Mouse (Mus musculus) cerebellum, postnatal 25 days (tissue): ENCODE data around the gene Pdik1l.
"Not testable (repeated sequence)": the region's sequence is repeated elsewhere in the genome, so short reads cannot be mapped to it uniquely, and the experiment has no call there.

Experiments used
- DNase-seq, 2 experiments: peaks; one replicate each; pipeline ENCODE4 v3.0.0; 2021; ENCODE audit warnings: mixed read lengths in 2 of 2

The Pdik1l gene

GRCm38 (mm10) chr4:134298626-134299497, 11.2 kb upstream of the Pdik1l start:
- DNase-seq, result no peak

GRCm38 (mm10) chr4:134297369-134297768, 9.7 kb upstream of the Pdik1l start:
- no peak for DNase-seq

- DNase-seq, result no peak
Observed at GRCm38 (mm10) chr4:134296523-134296922, 8.8 kb upstream of the Pdik1l start.

GRCm38 (mm10) chr4:134296096-134296495, 8.4 kb upstream of the Pdik1l start:
- not testable (repeated sequence) for DNase-seq

- no peak for DNase-seq
Observed at GRCm38 (mm10) chr4:134293692-134294163, 6.0 kb upstream of the Pdik1l start.

- peak; percentile 22 to 51 for DNase-seq
Observed at GRCm38 (mm10) chr4:134293061-134293691, 5.5 kb upstream of the Pdik1l start.

GRCm38 (mm10) chr4:134292067-134292466, 4.4 kb upstream of the Pdik1l start:
- peak; percentile 83 to 88 for DNase-seq

GRCm38 (mm10) chr4:134288397-134289256, 932 bp upstream of the Pdik1l start:
- DNase-seq, result no peak

GRCm38 (mm10) chr4:134287168-134287564, 529 bp downstream of the Pdik1l start:
- DNase-seq, result peak; percentile 99

- no peak for DNase-seq
Observed at GRCm38 (mm10) chr4:134286226-134287167, 1.2 kb downstream of the Pdik1l start.

- DNase-seq, result no peak
Observed at GRCm38 (mm10) chr4:134284942-134285341, 2.8 kb downstream of the Pdik1l start.

- no peak for DNase-seq
Observed at GRCm38 (mm10) chr4:134273417-134274345, 14.0 kb downstream of the Pdik1l start.

- no peak for DNase-seq
Observed at GRCm38 (mm10) chr4:134272731-134273416, 14.8 kb downstream of the Pdik1l start.

GRCm38 (mm10) chr4:134271979-134272378, 15.7 kb downstream of the Pdik1l start:
- no peak for DNase-seq

GRCm38 (mm10) chr4:134269622-134270021, 18.1 kb downstream of the Pdik1l start:
- DNase-seq, result not testable (repeated sequence)

GRCm38 (mm10) chr4:134268102-134268655, 19.5 kb downstream of the Pdik1l start:
- DNase-seq, result no peak

GRCm38 (mm10) chr4:134265860-134266585, 21.7 kb downstream of the Pdik1l start:
- DNase-seq, result no peak

GRCm38 (mm10) chr4:134263191-134263590, 24.5 kb downstream of the Pdik1l start:
- DNase-seq, result peak; percentile 42 to 68

- no peak for DNase-seq
Observed at GRCm38 (mm10) chr4:134258354-134258753, 29.3 kb downstream of the Pdik1l start.
